Comparison of ENCODE assay signal across 11 mouse cellular contexts in the genomic region with DNA sequence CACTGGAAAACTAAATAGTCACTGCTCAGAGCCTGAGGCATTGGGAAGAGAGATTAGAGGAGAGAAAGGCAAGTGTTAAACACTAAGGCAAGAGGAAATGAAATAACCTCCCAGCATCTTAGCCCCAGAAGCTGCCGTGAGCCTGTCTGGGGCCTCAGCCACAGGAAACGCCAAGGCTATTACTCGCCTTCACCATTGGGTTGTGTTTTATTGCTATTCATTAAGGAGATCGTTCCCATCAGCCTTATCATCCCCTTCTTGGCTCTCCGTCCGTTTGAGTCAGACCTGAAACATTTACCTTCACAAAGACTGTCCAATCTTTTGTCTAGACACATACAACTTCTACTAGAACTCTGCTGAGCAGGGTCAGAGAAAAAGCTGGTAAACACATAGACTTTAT.
"Had no signal": no experiment of that assay in that cellular context is flagged by ENCODE, and none has a peak within 500 bp of the region (broad histone marks: within the 10 kb centered on the region; RNA-seq: fewer than 3 reads in every experiment).

No protein-coding gene starts in this region.

- H3K27ac ChIP-seq: limb, embryonic 15.5 days; liver, embryonic 12.5 days; lung, embryonic 15.5 days; macrophage; midbrain, embryonic 15.5 days had no signal

- H3K9ac ChIP-seq: limb, embryonic 15.5 days; liver, embryonic 12.5 days; lung, embryonic 15.5 days; midbrain, embryonic 15.5 days had no signal

- H3K36me3 ChIP-seq: limb, embryonic 15.5 days; liver, embryonic 12.5 days; lung, embryonic 15.5 days; midbrain, embryonic 15.5 days had no signal

- H3K4me2 ChIP-seq: limb, embryonic 15.5 days; liver, embryonic 12.5 days; lung, embryonic 15.5 days; midbrain, embryonic 15.5 days had no signal

- ATAC-seq: liver, embryonic 12.5 days; midbrain, embryonic 15.5 days had no signal

- H3K4me1 ChIP-seq: limb, embryonic 15.5 days; liver, embryonic 12.5 days; lung, embryonic 15.5 days; midbrain, embryonic 15.5 days had no signal

- H3K4me3 ChIP-seq: limb, embryonic 15.5 days; liver, embryonic 12.5 days; lung, embryonic 15.5 days; midbrain, embryonic 15.5 days had no signal

- H3K9me3 ChIP-seq: limb, embryonic 15.5 days; liver, embryonic 12.5 days; lung, embryonic 15.5 days; midbrain, embryonic 15.5 days had no signal

- DNase-seq: kidney, adult 2 months; kidney, postnatal 25 days; layer of hippocampus, postnatal 36 days; lung, postnatal 14 days; right cerebral cortex, postnatal 14 days; thymus, postnatal 36 days had no signal

- H3K27me3 ChIP-seq: limb, embryonic 15.5 days; liver, embryonic 12.5 days; lung, embryonic 15.5 days; midbrain, embryonic 15.5 days had no signal
